Mouse (Mus musculus) activated CD4-positive, CD25-positive, alpha-beta regulatory T cell, adult 4 months (primary cell): ENCODE results near the gene Wdr72. TPM values are rescaled to one million over a fixed set of nuclear protein-coding genes. Genes with fewer than 3 reads are reported as not detected.

Experiments
- ATAC-seq: one replicate; pipeline ENCODE4 v1.8.0; 2017
- polyA plus RNA-seq, 2 experiments: library from polyadenylated mRNA; unstranded; fragments of 100-300 nt; shearing (Covaris generic); gene quantifications; one replicate each; pipeline ENCODE4 v1.2.1; 2017

Wdr72 gene
- polyA plus RNA-seq, 2 experiments from 2014 or later = 0.32 TPM; not detected in 1

DNA sequence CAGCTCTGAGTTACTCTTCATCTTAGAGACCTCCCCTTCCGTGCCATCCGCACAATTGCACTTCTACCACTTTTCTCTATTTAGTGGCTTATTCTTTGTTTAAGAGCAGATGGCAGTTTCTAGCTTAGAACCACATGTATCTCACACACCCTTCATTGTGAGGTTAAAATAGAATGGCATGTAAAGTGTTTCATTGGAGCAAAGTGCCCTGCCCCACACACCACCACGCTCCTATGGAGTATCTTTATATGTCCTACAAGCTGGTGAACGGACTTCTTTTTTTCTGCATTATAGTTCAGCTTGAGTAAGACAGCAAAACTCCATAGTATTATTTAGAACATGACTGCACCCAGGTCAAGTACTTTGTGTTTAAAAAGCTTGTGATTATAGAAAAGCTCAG lies 137.9 kb downstream of the Wdr72 start:
- no peak for ATAC-seq

DNA sequence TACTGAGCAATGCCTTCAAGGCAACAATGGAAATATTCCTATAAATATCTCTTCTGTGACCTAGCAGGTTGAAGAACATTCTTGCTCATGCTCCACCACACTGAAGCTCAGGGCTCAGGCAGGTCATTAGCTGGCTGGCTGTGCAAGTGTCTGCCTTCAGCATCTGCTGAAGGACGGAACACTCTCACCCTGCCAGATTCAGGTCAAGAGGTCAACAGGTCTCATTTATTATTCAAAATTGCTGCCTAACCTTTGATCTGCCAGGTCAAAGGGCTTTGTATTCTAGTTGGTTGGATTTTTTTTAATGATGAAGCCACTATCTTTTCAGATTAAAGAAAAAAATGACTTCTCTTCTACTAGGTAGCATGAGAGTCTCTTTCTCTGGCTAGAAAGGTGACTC lies 139.3 kb downstream of the Wdr72 start:
- no peak for ATAC-seq

- ATAC-seq = no peak
Observed at GRCm38 (mm10) chr9:74250522-74250921, 140.4 kb downstream of the Wdr72 start.

DNA sequence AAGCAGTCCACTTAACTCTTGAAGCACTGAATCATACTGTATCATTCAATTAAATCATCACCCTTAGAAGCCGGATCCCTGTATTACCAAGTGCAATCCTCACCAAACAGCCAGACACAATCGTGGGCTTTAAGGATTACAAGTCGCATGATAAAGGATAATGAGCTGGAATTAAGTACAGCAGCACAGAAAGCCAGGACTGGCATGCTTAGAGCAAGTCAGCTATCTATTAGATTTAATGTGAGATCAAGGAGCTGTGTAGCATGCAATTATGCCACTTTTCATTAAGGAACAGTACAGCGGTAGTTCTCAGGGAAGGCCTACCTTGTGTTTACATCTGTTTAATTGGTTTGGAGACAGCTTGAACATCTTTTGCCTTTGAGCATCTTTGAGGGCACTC lies 148.2 kb downstream of the Wdr72 start:
- ATAC-seq = no peak

DNA sequence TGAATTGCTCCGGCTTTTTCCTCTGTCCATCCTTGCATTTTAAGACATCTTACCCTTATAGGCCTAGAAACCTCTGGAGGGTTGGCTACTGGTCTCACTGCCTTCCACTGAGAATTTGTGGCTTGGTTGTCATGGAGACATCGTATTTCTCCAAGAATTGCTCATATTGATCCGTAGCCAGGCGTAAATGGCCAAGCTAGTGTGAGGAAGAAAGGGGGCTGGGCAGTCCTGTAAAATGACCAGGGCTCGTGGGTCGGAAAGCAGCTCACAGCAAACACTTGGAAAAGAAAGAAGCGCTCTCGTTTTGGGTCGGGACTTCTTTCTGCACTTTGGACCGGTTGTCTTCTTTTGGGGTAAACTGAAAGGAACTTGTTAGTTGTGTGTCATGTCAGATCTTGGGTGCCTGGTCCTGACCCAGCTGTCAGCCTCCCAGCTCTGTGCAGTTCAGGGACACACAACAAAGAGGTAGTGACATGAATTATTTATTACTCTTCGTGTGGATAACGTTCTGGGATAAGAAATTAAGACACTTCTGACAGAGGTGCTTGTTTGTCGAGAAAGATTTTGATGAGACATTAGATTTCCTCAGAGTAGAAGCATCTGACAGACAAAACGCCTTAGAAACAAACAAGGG lies 167.7 kb downstream of the Wdr72 start:
- ATAC-seq = no peak

DNA sequence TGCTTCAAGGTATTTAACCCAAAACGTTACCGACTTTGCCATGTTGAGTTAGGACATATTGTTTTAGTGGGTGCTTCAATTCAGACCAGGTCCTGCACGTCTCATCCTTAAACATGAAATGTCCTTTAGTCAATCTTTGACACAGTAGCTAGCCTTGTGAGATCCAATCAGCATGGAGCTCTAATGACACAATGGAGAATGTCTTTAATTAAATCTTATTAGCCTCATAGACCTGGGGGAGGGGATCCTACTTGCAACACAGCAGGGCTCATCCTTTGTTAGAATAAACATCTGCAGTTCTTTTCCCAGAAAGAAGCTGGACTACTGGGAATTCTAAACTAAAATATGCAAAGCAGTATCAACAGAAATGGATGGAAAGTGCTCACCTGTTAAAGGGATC lies 171.9 kb downstream of the Wdr72 start:
- ATAC-seq = no peak

- ATAC-seq = no peak
Observed at GRCm38 (mm10) chr9:74286210-74286609, 176.1 kb downstream of the Wdr72 start.

- no peak for ATAC-seq
Observed at GRCm38 (mm10) chr9:74294479-74294878, 184.3 kb downstream of the Wdr72 start.

DNA sequence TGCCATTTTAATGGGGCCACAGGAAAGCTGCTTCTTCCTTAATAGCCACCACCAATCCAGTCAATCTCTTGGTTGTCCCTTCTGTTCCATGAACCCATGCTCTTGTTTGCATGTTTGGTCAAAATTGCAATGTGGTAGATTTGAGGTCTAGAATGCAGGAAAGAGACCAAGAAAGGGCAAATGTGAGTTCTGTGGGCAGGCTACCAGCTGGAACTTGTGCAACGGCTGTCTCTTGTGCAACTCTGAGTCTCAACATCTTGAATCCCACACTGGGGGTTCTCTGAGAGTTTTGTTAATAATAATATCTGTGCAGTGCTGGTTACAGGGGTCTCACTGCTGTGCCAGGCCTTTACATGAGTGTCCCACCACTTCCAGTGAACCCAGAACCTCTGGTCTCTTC lies 208.6 kb downstream of the Wdr72 start:
- no peak for ATAC-seq

DNA sequence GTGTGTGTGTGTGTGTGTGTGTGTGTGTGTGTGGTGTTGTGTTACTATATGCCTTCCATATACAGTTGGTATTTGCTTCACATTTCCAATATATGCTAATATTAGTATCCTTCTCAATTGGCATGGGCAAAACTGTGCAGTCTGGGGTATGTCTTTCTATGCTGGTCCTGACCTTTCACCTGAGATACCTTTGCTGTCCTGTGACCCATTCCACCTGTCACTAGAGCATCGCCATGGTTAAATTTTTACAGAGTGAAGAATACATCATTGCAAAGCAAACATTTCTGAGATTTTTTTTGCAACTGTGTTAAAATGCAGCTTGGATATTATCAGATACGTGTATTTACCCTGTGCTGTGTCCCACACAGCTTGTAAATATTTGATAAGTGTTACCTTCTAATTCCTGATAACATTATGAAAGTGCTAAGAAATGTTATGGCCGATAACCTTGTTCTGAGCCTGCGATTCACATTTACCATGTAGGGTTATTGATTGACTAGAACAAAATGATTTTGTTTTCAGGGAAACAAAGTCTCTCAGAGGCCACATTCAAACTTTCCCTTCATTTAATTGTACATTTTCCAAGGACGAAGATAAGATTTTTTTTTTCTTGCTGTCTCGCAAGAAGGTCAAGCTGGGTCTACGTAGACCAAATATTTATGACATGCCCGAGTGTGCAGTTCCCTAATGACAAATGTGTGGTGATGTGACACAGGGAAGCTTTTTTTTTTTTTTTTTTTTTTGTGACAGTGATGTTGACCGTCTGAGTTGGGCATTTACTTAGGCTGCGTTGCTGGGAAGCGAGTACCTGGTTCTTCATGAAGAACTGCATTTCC lies 214.2 kb downstream of the Wdr72 start:
- ATAC-seq = no peak

DNA sequence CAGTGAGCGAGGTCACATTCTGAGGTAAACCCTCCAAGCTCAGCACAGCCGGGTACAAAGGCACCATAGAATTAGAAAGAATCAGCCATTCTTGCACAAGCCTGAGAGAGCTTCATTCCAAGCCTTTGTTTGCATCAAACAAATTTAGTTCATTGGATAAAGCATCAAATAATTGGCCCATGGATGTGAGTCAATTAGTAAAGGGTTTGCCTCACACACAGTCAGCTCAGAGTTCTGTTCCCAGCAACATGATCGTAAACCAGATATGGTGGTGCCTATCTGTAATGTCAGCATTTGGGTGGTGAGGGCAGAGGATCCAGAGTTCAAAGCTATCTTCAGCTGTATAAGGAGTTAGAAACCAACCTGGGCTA lies 214.8 kb downstream of the Wdr72 start:
- no peak for ATAC-seq

DNA sequence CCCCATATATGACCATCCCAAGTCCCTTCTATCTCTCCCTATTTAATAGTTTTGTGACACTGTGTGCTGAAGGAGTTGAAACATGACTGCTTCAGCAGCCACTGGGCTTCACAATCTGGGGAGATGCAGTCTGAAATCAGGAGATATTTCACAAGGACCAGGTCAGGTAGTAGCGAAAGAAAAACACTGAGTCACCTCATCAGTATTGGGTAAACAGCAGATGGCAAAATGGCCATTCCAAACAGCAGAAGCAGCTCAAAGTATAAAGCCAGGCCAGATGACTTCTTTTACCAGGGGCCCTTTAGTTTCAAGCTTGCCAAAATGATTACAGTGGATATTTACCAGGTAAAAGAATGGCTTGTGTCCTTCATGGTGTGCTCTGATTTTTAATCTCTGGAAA lies 215.8 kb downstream of the Wdr72 start:
- no peak for ATAC-seq

DNA sequence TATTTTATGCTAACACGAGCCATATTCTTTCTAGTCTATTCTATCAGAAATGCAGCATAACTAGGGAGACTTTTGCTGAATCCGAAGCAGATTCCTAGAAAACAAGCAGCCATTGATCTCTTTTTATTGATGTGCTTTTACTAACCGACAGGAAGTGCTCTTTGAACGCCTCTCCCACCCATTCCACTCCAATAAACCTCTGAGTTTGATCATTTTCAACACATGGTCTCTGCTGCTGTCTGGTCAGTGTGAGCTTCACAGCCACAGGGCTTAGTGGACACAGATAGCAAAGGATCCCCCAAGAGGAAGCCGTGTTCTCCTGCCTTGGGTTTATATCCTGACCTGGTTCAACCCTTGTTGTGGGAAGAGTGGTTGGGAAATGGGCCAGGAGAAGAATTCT lies 218.7 kb downstream of the Wdr72 start:
- ATAC-seq = no peak

DNA sequence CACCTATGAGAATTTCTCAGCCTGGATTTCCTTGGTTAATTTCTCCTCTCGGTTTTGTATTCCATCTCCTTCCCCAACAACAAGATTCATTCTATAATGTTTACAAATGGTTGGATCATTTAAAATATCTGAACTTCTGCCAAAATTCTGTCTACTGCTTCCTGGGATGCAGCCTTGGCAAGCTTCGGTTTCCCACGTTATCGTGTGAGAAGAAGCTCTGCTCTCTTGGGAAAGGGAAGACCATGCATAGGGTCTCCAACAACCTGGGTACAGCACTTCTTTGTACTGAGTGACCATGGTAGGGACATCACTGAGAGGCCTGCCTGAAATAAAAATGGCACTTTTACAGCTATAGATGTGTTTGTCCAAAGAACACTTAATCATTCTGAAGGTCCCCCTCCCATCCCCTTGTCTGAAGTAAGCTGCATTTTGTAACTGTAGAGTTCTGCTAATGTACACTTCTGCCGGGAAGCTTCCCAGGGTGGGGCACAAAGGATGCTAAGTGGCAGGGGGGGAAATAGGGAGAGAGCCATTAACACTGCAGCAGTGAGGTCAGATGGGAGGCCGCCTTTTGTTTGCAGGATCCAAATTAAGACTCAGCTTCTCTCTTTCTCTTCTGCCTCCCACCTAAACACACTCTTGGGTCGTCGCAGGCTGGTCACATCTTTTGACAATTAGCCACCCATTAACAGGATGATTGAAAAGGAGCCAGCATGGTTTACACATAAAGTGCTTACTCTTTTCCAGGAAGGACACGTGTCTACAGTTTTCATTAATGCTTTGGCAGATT lies 220.7 kb downstream of the Wdr72 start:
- no peak for ATAC-seq

DNA sequence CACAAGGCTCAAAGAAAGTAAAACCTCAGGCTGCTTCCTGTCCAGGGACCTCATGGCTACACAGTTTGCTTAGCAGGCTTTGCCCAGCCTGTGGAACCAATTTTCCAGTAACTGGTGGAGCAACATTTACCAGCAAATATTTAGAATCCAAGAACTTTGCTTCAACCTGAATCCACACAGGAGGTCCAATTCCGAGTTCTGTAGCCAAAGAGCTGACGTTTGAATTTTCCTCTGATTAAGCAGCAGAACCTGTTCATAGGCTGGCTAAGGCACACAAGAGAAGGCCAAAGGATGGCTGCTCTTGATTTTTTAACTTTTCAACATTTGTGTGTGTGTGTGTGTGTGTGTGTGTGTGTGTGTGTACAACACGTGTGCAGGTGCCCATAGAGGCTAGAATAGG lies 222.2 kb downstream of the Wdr72 start:
- no peak for ATAC-seq

Other genes starting within 250 kb of the Wdr72 start
- gene Unc13c, start 141.4 kb upstream of the Wdr72 start, polyA plus RNA-seq = under 1 TPM in 1 of 2 experiments, not detected in 1; 0.07 TPM